Mouse (Mus musculus): ENCODE data around the gene Aspm.
A peak's percentile ranks its signal among the peaks of the same experiment; 100 is the strongest.
"Not testable (repeated sequence)": the region's sequence is repeated elsewhere in the genome, so short reads cannot be mapped to it uniquely, and the experiment has no call there.

Aspm gene

GRCm38 (mm10) chr1:139454340-139455225 lies at the start of gene Aspm:
Aspm (plus strand) TSS chr1:139454772.
- DNase-seq (ENCODE audit: low read depth): peak; percentile 94

- no peak for DNase-seq (ENCODE audit: low read depth)
Measured at GRCm38 (mm10) chr1:139405766-139406165, 48.8 kb upstream of the Aspm start.

- peak; percentile 34 for DNase-seq (ENCODE audit: low read depth)
Measured at GRCm38 (mm10) chr1:139407701-139408100, 46.9 kb upstream of the Aspm start.

- not testable (repeated sequence) for DNase-seq (ENCODE audit: low read depth)
Measured at GRCm38 (mm10) chr1:139412365-139412764, 42.2 kb upstream of the Aspm start.

GRCm38 (mm10) chr1:139413465-139413864 lies 41.1 kb upstream of the Aspm start:
- DNase-seq (ENCODE audit: low read depth): no peak

GRCm38 (mm10) chr1:139421521-139421874 lies 33.1 kb upstream of the Aspm start:
- DNase-seq (ENCODE audit: low read depth): no peak

- peak; percentile 97 for DNase-seq (ENCODE audit: low read depth)
Measured at GRCm38 (mm10) chr1:139421875-139422791, 32.4 kb upstream of the Aspm start, which contains the start of gene Zbtb41. Zbtb41 (plus strand) TSS chr1:139422288.

GRCm38 (mm10) chr1:139422941-139423340 lies 31.6 kb upstream of the Aspm start:
- DNase-seq (ENCODE audit: low read depth): peak; percentile 64

- no peak for DNase-seq (ENCODE audit: low read depth)
Measured at GRCm38 (mm10) chr1:139423931-139424330, 30.6 kb upstream of the Aspm start.

GRCm38 (mm10) chr1:139425006-139425405 lies 29.6 kb upstream of the Aspm start:
- DNase-seq (ENCODE audit: low read depth): no peak

- peak; percentile 59 for DNase-seq (ENCODE audit: low read depth)
Measured at GRCm38 (mm10) chr1:139438373-139438772, 16.2 kb upstream of the Aspm start.

GRCm38 (mm10) chr1:139443103-139443502 lies 11.5 kb upstream of the Aspm start:
- DNase-seq (ENCODE audit: low read depth): not testable (repeated sequence)

- peak; percentile 18 for DNase-seq (ENCODE audit: low read depth)
Measured at GRCm38 (mm10) chr1:139455226-139455869, 776 bp downstream of the Aspm start.

GRCm38 (mm10) chr1:139460807-139461206 lies 6.2 kb downstream of the Aspm start:
- no peak for DNase-seq (ENCODE audit: low read depth)

GRCm38 (mm10) chr1:139465936-139466335 lies 11.4 kb downstream of the Aspm start:
- no peak for DNase-seq (ENCODE audit: low read depth)

GRCm38 (mm10) chr1:139478898-139479297 lies 24.3 kb downstream of the Aspm start:
- no peak for DNase-seq (ENCODE audit: low read depth)

- no peak for DNase-seq (ENCODE audit: low read depth)
Measured at GRCm38 (mm10) chr1:139480246-139480645, 25.7 kb downstream of the Aspm start.

- DNase-seq (ENCODE audit: low read depth): peak; percentile 33
Measured at GRCm38 (mm10) chr1:139481146-139481545, 26.6 kb downstream of the Aspm start.

GRCm38 (mm10) chr1:139494630-139495029 lies 40.1 kb downstream of the Aspm start:
- no peak for DNase-seq (ENCODE audit: low read depth)

GRCm38 (mm10) chr1:139495408-139495807 lies 40.8 kb downstream of the Aspm start:
- DNase-seq (ENCODE audit: low read depth): no peak

GRCm38 (mm10) chr1:139496212-139496611 lies 41.6 kb downstream of the Aspm start:
- no peak for DNase-seq (ENCODE audit: low read depth)

GRCm38 (mm10) chr1:139499751-139500150 lies 45.2 kb downstream of the Aspm start:
- no peak for DNase-seq (ENCODE audit: low read depth)

Data from NIH3T3 (cell line).